Mouse (Mus musculus): ENCODE data around the gene Dpf2. TPM values are rescaled to one million over a fixed set of nuclear protein-coding genes. Genes with fewer than 3 reads are reported as not detected.
A peak's percentile ranks its signal among the peaks of the same experiment; 100 is the strongest.

Gene Dpf2
- total RNA-seq (2014; rRNA removed): 10.3 and 10.7 TPM in 2 replicates
- 28.8 and 40.0 TPM in 2 replicates for polyA plus RNA-seq (2012; rRNA removed)

GRCm38 (mm10) chr19:5913007-5913719, at the start of gene Dpf2:
TSS of gene Dpf2 (minus strand) at chr19:5913010.
- DNase-seq (ENCODE audit: extremely low read depth, low read depth, low spot score): peak; percentile 71
- WGBS: 6% methylated on average over 13 of the region's 13 CpGs
- Histone ChIP-seq H3K9ac (ENCODE audit: low read depth, low read length) (peak within 1 kb of the TSS; percentile 96), H3K79me2 (ENCODE audit: control insufficient read depth, insufficient read depth, low read length) (peaks cover 21% of the 10 kb centered on the region), H3K4me1 (ENCODE audit: control insufficient read depth, insufficient read depth, low read length) (peaks cover 17% of the 10 kb centered on the region), H3K27me3 (ENCODE audit: control insufficient read depth, insufficient read depth, low read length) (no peaks in the 10 kb centered on the region), H3K36me3 (ENCODE audit: control insufficient read depth, insufficient read depth, low read length) (peaks cover 10% of the 10 kb centered on the region), H3K27ac (replicated peaks; ENCODE audit: insufficient read depth, low read depth, low read length) (peak within 1 kb of the TSS; percentile 84), H3K4me3 (ENCODE audit: insufficient read depth, low read depth, low read length) (peak within 1 kb of the TSS; percentile 93)
- no peak for TF ChIP-seq CTCF (IDR thresholded peaks at IDR 0.05; ENCODE audit: low read depth, low read length)
- no peak for TF ChIP-seq POLR2A (IDR thresholded peaks at IDR 0.05; ENCODE audit: extremely low read depth, insufficient read depth, low read length)

- H3K4me1 ChIP-seq (ENCODE audit: control insufficient read depth, insufficient read depth, low read length): peaks cover 15% of the 10 kb centered on the region
- DNase-seq (ENCODE audit: extremely low read depth, low read depth, low spot score): peak; percentile 95
- WGBS: 21% methylated on average over 5 of the region's 5 CpGs
- TF ChIP-seq CTCF (IDR thresholded peaks at IDR 0.05; ENCODE audit: low read depth, low read length) (no peak), POLR2A (IDR thresholded peaks at IDR 0.05; ENCODE audit: extremely low read depth, insufficient read depth, low read length) (no peak)
- H3K4me3 ChIP-seq (ENCODE audit: insufficient read depth, low read depth, low read length): no peak overlapping the region
- no peaks in the 10 kb centered on the region; the same call in 1 of the 2 replicates for H3K79me2 ChIP-seq (ENCODE audit: control insufficient read depth, insufficient read depth, low read length)
- H3K27me3 ChIP-seq (ENCODE audit: control insufficient read depth, insufficient read depth, low read length): no peaks in the 10 kb centered on the region
- peak overlapping the region; percentile 29 for H3K27ac ChIP-seq (replicated peaks; ENCODE audit: insufficient read depth, low read depth, low read length)
- H3K9ac ChIP-seq (ENCODE audit: low read depth, low read length): no peak overlapping the region
- no peaks in the 10 kb centered on the region for H3K36me3 ChIP-seq (ENCODE audit: control insufficient read depth, insufficient read depth, low read length)
Observed at GRCm38 (mm10) chr19:5957371-5957770, 44.6 kb upstream of the Dpf2 start.

GRCm38 (mm10) chr19:5956685-5957084, 43.9 kb upstream of the Dpf2 start:
- H3K4me1 ChIP-seq (ENCODE audit: control insufficient read depth, insufficient read depth, low read length): peaks cover 15% of the 10 kb centered on the region
- H3K79me2 ChIP-seq (ENCODE audit: control insufficient read depth, insufficient read depth, low read length): no peaks in the 10 kb centered on the region
- H3K4me3 ChIP-seq (ENCODE audit: insufficient read depth, low read depth, low read length): no peak overlapping the region
- peak; percentile 78 for DNase-seq (ENCODE audit: extremely low read depth, low read depth, low spot score)
- TF ChIP-seq POLR2A (IDR thresholded peaks at IDR 0.05; ENCODE audit: extremely low read depth, insufficient read depth, low read length) (no peak), CTCF (IDR thresholded peaks at IDR 0.05; ENCODE audit: low read depth, low read length) (peak; percentile 53)
- H3K36me3 ChIP-seq (ENCODE audit: control insufficient read depth, insufficient read depth, low read length): no peaks in the 10 kb centered on the region
- H3K27me3 ChIP-seq (ENCODE audit: control insufficient read depth, insufficient read depth, low read length): no peaks in the 10 kb centered on the region
- peak overlapping the region; percentile 29 for H3K27ac ChIP-seq (replicated peaks; ENCODE audit: insufficient read depth, low read depth, low read length)
- H3K9ac ChIP-seq (ENCODE audit: low read depth, low read length): no peak overlapping the region
- WGBS: 0% methylated on average over 3 of the region's 3 CpGs

- no peak for TF ChIP-seq CTCF (IDR thresholded peaks at IDR 0.05; ENCODE audit: low read depth, low read length)
- no peak for TF ChIP-seq POLR2A (IDR thresholded peaks at IDR 0.05; ENCODE audit: extremely low read depth, insufficient read depth, low read length)
- Histone ChIP-seq H3K27me3 (ENCODE audit: control insufficient read depth, insufficient read depth, low read length) (no peaks in the 10 kb centered on the region), H3K79me2 (ENCODE audit: control insufficient read depth, insufficient read depth, low read length) (no peaks in the 10 kb centered on the region), H3K27ac (replicated peaks; ENCODE audit: insufficient read depth, low read depth, low read length) (peak overlapping the region; percentile 72), H3K4me1 (ENCODE audit: control insufficient read depth, insufficient read depth, low read length) (peaks cover 15% of the 10 kb centered on the region), H3K9ac (ENCODE audit: low read depth, low read length) (peak overlapping the region; percentile 19; the same call in 1 of the 2 replicates), H3K36me3 (ENCODE audit: control insufficient read depth, insufficient read depth, low read length) (peaks cover under 1% of the 10 kb centered on the region; the same call in 1 of the 2 replicates), H3K4me3 (ENCODE audit: insufficient read depth, low read depth, low read length) (0 out of 2 replicates have a peak overlapping the region, but pooled peaks have one; percentile 2)
- 11% methylated on average over 28 of the region's 28 CpGs for WGBS
- DNase-seq (ENCODE audit: extremely low read depth, low read depth, low spot score): peak; percentile 78
Observed at GRCm38 (mm10) chr19:5955704-5956670, 43.2 kb upstream of the Dpf2 start.

GRCm38 (mm10) chr19:5954936-5955335, 42.1 kb upstream of the Dpf2 start:
- Histone ChIP-seq H3K4me1 (ENCODE audit: control insufficient read depth, insufficient read depth, low read length) (peaks cover 15% of the 10 kb centered on the region), H3K27ac (replicated peaks; ENCODE audit: insufficient read depth, low read depth, low read length) (peak overlapping the region; percentile 22; the same call in 1 of the 2 replicates), H3K79me2 (ENCODE audit: control insufficient read depth, insufficient read depth, low read length) (no peaks in the 10 kb centered on the region), H3K9ac (ENCODE audit: low read depth, low read length) (no peak overlapping the region), H3K27me3 (ENCODE audit: control insufficient read depth, insufficient read depth, low read length) (no peaks in the 10 kb centered on the region), H3K4me3 (ENCODE audit: insufficient read depth, low read depth, low read length) (no peak overlapping the region), H3K36me3 (ENCODE audit: control insufficient read depth, insufficient read depth, low read length) (peaks cover 3% of the 10 kb centered on the region; the same call in 1 of the 2 replicates)
- WGBS: 88% methylated on average over 10 of the region's 10 CpGs
- DNase-seq (ENCODE audit: extremely low read depth, low read depth, low spot score): no peak
- TF ChIP-seq CTCF (IDR thresholded peaks at IDR 0.05; ENCODE audit: low read depth, low read length) (no peak), POLR2A (IDR thresholded peaks at IDR 0.05; ENCODE audit: extremely low read depth, insufficient read depth, low read length) (no peak)
